ENCODE assay signal across 12 mouse cellular contexts in the genomic region with DNA sequence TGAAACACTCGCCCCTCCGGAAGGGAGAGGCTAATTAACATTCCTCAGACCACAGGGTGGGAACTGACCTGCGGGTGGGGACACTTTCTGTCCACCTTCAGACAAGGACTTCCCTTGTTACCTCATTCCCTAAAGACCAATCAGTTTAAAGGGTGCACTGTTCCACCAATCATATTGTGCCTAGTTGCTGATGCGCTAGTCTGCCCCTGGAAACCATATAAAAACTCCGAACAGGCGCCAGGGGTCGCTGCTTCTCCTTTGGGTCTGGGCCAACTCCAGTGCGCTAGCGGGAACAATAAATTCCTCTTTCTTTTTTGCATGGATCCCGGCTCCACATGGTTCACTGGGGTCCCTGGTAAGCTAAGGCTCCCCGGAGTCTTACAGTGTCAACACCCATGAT. TPM values are rescaled to one million over a fixed set of nuclear protein-coding genes. Genes with fewer than 3 reads are reported as not detected.
DNase-seq lines count a peak whose midpoint lies in the region; ATAC-seq and TF ChIP-seq lines count a peak whose summit lies in the region.
"Had no signal": no experiment of that assay in that cellular context is flagged by ENCODE, and none has a peak within 500 bp of the region (broad histone marks: within the 10 kb centered on the region; RNA-seq: fewer than 3 reads in every experiment).

No protein-coding gene starts in this region.

- no peaks in the 10 kb centered on the region for H3K9me3 ChIP-seq in hindbrain, postnatal 0 days (ENCODE audit: low read length)
- H3K9me3 ChIP-seq in hindbrain, embryonic 12.5 days (replicated peaks) = no peaks in the 10 kb centered on the region
- H3K9me3 ChIP-seq in forebrain, embryonic 12.5 days = no peaks in the 10 kb centered on the region

- no peak overlapping the region for H3K27ac ChIP-seq in hindbrain, postnatal 0 days
- no peak overlapping the region for H3K27ac ChIP-seq in hindbrain, embryonic 12.5 days
- H3K27ac ChIP-seq in forebrain, embryonic 12.5 days = no peak overlapping the region
- H3K27ac ChIP-seq: macrophage had no signal

- TF ChIP-seq CTCF in hindbrain, postnatal 0 days (IDR thresholded peaks at IDR 0.05; ENCODE audit: low read depth) = peak; percentile 19

- H3K4me2 ChIP-seq in hindbrain, postnatal 0 days (ENCODE audit: low read depth, low read length) = no peak overlapping the region
- H3K4me2 ChIP-seq in hindbrain, embryonic 12.5 days (replicated peaks) = no peak overlapping the region
- no peak overlapping the region for H3K4me2 ChIP-seq in forebrain, embryonic 12.5 days

- WGBS in hindbrain, postnatal 0 days = 66% methylated on average over 11 of the region's 11 CpGs
- 65% methylated on average over 11 of the region's 11 CpGs for WGBS in hindbrain, embryonic 12.5 days
- WGBS in forebrain, embryonic 12.5 days = 71% methylated on average over 11 of the region's 11 CpGs

- no peaks in the 10 kb centered on the region for H3K36me3 ChIP-seq in hindbrain, postnatal 0 days (ENCODE audit: insufficient read depth, low read length)
- H3K36me3 ChIP-seq in hindbrain, embryonic 12.5 days = 0 out of 2 replicates have a peak, but pooled peaks cover 3% of the 10 kb centered on the region
- no peaks in the 10 kb centered on the region for H3K36me3 ChIP-seq in forebrain, embryonic 12.5 days (replicated peaks)

- no peaks in the 10 kb centered on the region for H3K4me1 ChIP-seq in hindbrain, postnatal 0 days (ENCODE audit: insufficient read depth, low read length)
- peaks cover 8% of the 10 kb centered on the region for H3K4me1 ChIP-seq in hindbrain, embryonic 12.5 days
- peaks cover 7% of the 10 kb centered on the region for H3K4me1 ChIP-seq in forebrain, embryonic 12.5 days

- peak; percentile 57 for DNase-seq in adrenal gland, postnatal 14 days
- DNase-seq in adrenal gland, postnatal 4 days (ENCODE audit: low spot score in 2 of 2) = no peak
- DNase-seq in hindbrain, postnatal 0 days (ENCODE audit: low spot score) = no peak
- DNase-seq in lung, postnatal 14 days = peak; percentile 7
- no peak for DNase-seq in lung, adult 18-20 months
- DNase-seq in mesoderm, embryonic 11.5 days (ENCODE audit: low read depth, low spot score) = peak; percentile 42
- DNase-seq: cerebellum, postnatal 36 days; kidney, postnatal 14 days; thymus, adult 2 months had no signal

- ATAC-seq in hindbrain, postnatal 0 days = no peak
- no peak for ATAC-seq in hindbrain, embryonic 12.5 days (ENCODE audit: low FRiP score)
- no peak for ATAC-seq in forebrain, embryonic 12.5 days (ENCODE audit: low FRiP score)

- no peak overlapping the region for H3K9ac ChIP-seq in hindbrain, postnatal 0 days (replicated peaks; ENCODE audit: low read length)
- H3K9ac ChIP-seq in hindbrain, embryonic 12.5 days = no peak overlapping the region
- no peak overlapping the region for H3K9ac ChIP-seq in forebrain, embryonic 12.5 days

- no peak overlapping the region for H3K4me3 ChIP-seq in hindbrain, postnatal 0 days (ENCODE audit: low read length)
- H3K4me3 ChIP-seq in hindbrain, embryonic 12.5 days = no peak overlapping the region
- H3K4me3 ChIP-seq in forebrain, embryonic 12.5 days (replicated peaks) = no peak overlapping the region

- H3K27me3 ChIP-seq in hindbrain, postnatal 0 days (ENCODE audit: insufficient read depth, low read length) = no peaks in the 10 kb centered on the region
- peaks cover 3% of the 10 kb centered on the region; the same call in 1 of the 2 replicates for H3K27me3 ChIP-seq in hindbrain, embryonic 12.5 days
- no peaks in the 10 kb centered on the region for H3K27me3 ChIP-seq in forebrain, embryonic 12.5 days

RNA-seq across cellular contexts. Expression of a gene that starts 29.1 kb away (rescaled TPM):
- total RNA-seq in adrenal gland, postnatal 14 days (2021) = 17.7 and 19.4 TPM in 2 replicates
- total RNA-seq in adrenal gland, postnatal 4 days (2021) = 10 to 100 TPM; 24.2 to 24.8 TPM
- 11.1 and 14.2 TPM in 2 replicates for total RNA-seq in hindbrain, postnatal 0 days (2014; rRNA removed)
- polyA plus RNA-seq in hindbrain, postnatal 0 days (2015; fragmentation: Nextera tagmentation; extraction: Ambion mirVana) = 7.1 and 8.1 TPM in 2 replicates
- polyA plus RNA-seq in hindbrain, embryonic 12.5 days (2016; fragmentation: Nextera tagmentation; extraction: Ambion mirVana) = 18.5 and 18.8 TPM in 2 replicates
- polyA plus RNA-seq in forebrain, embryonic 12.5 days (2016; fragmentation: Nextera tagmentation; extraction: Ambion mirVana) = 19.0 and 20.3 TPM in 2 replicates

RNA-seq across cellular contexts. Expression of a gene that starts 29.2 kb away (rescaled TPM):
- 7.7 and 8.0 TPM in 2 replicates for total RNA-seq in adrenal gland, postnatal 14 days (2021)
- total RNA-seq in adrenal gland, postnatal 4 days (2021) = 10 to 100 TPM; 11.9 to 12.5 TPM
- 11.3 and 12.0 TPM in 2 replicates for total RNA-seq in hindbrain, postnatal 0 days (2014; rRNA removed)
- 12.5 and 13.5 TPM in 2 replicates for polyA plus RNA-seq in hindbrain, postnatal 0 days (2015; fragmentation: Nextera tagmentation; extraction: Ambion mirVana)
- polyA plus RNA-seq in hindbrain, embryonic 12.5 days (2016; fragmentation: Nextera tagmentation; extraction: Ambion mirVana) = 15.3 and 16.0 TPM in 2 replicates
- polyA plus RNA-seq in forebrain, embryonic 12.5 days (2016; fragmentation: Nextera tagmentation; extraction: Ambion mirVana) = 18.5 and 19.0 TPM in 2 replicates

Comparison
In these comparisons a context has a peak if more than half of its experiments do, and no peak if none do; other contexts are left out.
1. DNase-seq: peak in adrenal gland, postnatal 14 days (single experiment), lung, postnatal 14 days (single experiment) and mesoderm, embryonic 11.5 days (single experiment); none in adrenal gland, postnatal 4 days (0 of 2), hindbrain, postnatal 0 days (single experiment) and lung, adult 18-20 months (0 of 2).